Mouse (Mus musculus): ENCODE results near the gene Jtb. TPM values are rescaled to one million over a fixed set of nuclear protein-coding genes. Genes with fewer than 3 reads are reported as not detected.

Jtb gene
- 36.1 TPM for polyA plus RNA-seq (2012; fragmentation: generic; extraction: Trizol)
- long read RNA-seq, experiment 1, transcript Jtb-201 (5 exons, 1,101 nt), result major isoform, 47 of 56 reads
- long read RNA-seq, experiment 1, partial matches to known transcripts, result 1 of 56 reads
- long read RNA-seq, experiment 1, other reads (novel, unspliced or antisense), result 8 of 56 reads
- long read RNA-seq, experiment 2, transcript Jtb-201 (5 exons, 1,101 nt), result major isoform, 23 of 35 reads
- long read RNA-seq, experiment 2, partial matches to known transcripts, result 2 of 35 reads
- long read RNA-seq, experiment 2, other reads (novel, unspliced or antisense), result 8 of 35 reads

- Histone ChIP-seq H3K79me3 (ENCODE audit: low read depth) (peaks cover 3% of the 10 kb centered on the region), H3ac (ENCODE audit: control insufficient read depth, insufficient read length, low read depth) (peak within 1 kb of the TSS; percentile 70), H3K27me3 (ENCODE audit: control insufficient read depth, insufficient read depth, insufficient read length) (no peaks in the 10 kb centered on the region), H3K4me3 (ENCODE audit: insufficient read depth, poor library complexity, severe bottlenecking) (peak within 1 kb of the TSS; percentile 85), H3K36me3 (ENCODE audit: control insufficient read depth, insufficient read depth) (peaks cover 21% of the 10 kb centered on the region), H3K79me2 (ENCODE audit: control insufficient read depth, insufficient read depth) (peaks cover 16% of the 10 kb centered on the region)
- TF ChIP-seq MYOG (IDR thresholded peaks at IDR 0.05; ENCODE audit: control insufficient read depth, extremely low read depth, insufficient read length), result no peak
- TF ChIP-seq USF1 (IDR thresholded peaks at IDR 0.05; ENCODE audit: low read depth), result peak; percentile 71
- no peak for TF ChIP-seq CEBPB (IDR thresholded peaks at IDR 0.05; ENCODE audit: low read depth)
- TF ChIP-seq MYOD1 (IDR thresholded peaks at IDR 0.05; ENCODE audit: control insufficient read depth, insufficient read length, low read depth), result peak; percentile 58
- peak; percentile 76 for TF ChIP-seq MAX (IDR thresholded peaks at IDR 0.05)
- TF ChIP-seq CTCF (IDR thresholded peaks at IDR 0.05; ENCODE audit: control insufficient read depth, insufficient read depth, insufficient read length), result no peak
- no peak for TF ChIP-seq FOSL1 (IDR thresholded peaks at IDR 0.05; ENCODE audit: insufficient read depth, low read length, poor library complexity, severe bottlenecking)
Observed at GRCm38 (mm10) chr3:90231507-90232333, at the start of gene Jtb. Gene Jtb (plus strand): TSS chr3:90231597.

GRCm38 (mm10) chr3:90183581-90183980 lies 47.8 kb upstream of the Jtb start:
- Histone ChIP-seq H3K79me2 (ENCODE audit: control insufficient read depth, insufficient read depth) (no peaks in the 10 kb centered on the region), H3K4me3 (ENCODE audit: insufficient read depth, poor library complexity, severe bottlenecking) (no peak overlapping the region), H3K79me3 (ENCODE audit: low read depth) (no peaks in the 10 kb centered on the region), H3ac (ENCODE audit: control insufficient read depth, insufficient read length, low read depth) (no peak overlapping the region), H3K36me3 (ENCODE audit: control insufficient read depth, insufficient read depth) (no peaks in the 10 kb centered on the region), H3K27me3 (ENCODE audit: control insufficient read depth, insufficient read depth, insufficient read length) (no peaks in the 10 kb centered on the region)
- TF ChIP-seq CTCF (IDR thresholded peaks at IDR 0.05; ENCODE audit: control insufficient read depth, insufficient read depth, insufficient read length), result no peak
- TF ChIP-seq CEBPB (IDR thresholded peaks at IDR 0.05; ENCODE audit: low read depth), result no peak
- no peak for TF ChIP-seq FOSL1 (IDR thresholded peaks at IDR 0.05; ENCODE audit: insufficient read depth, low read length, poor library complexity, severe bottlenecking)
- no peak for TF ChIP-seq USF1 (IDR thresholded peaks at IDR 0.05; ENCODE audit: low read depth)

- no peaks in the 10 kb centered on the region for H3K79me2 ChIP-seq (ENCODE audit: control insufficient read depth, insufficient read depth)
- no peaks in the 10 kb centered on the region for H3K79me3 ChIP-seq (ENCODE audit: low read depth)
- no peaks in the 10 kb centered on the region for H3K27me3 ChIP-seq (ENCODE audit: control insufficient read depth, insufficient read depth, insufficient read length)
- H3ac ChIP-seq (ENCODE audit: control insufficient read depth, insufficient read length, low read depth), result no peak overlapping the region
- H3K36me3 ChIP-seq (ENCODE audit: control insufficient read depth, insufficient read depth), result no peaks in the 10 kb centered on the region
- no peak overlapping the region for H3K4me3 ChIP-seq (ENCODE audit: insufficient read depth, poor library complexity, severe bottlenecking)
- TF ChIP-seq MAX (IDR thresholded peaks at IDR 0.05) (no peak), CEBPB (IDR thresholded peaks at IDR 0.05; ENCODE audit: low read depth) (no peak), FOSL1 (IDR thresholded peaks at IDR 0.05; ENCODE audit: insufficient read depth, low read length, poor library complexity, severe bottlenecking) (no peak), CTCF (IDR thresholded peaks at IDR 0.05; ENCODE audit: control insufficient read depth, insufficient read depth, insufficient read length) (no peak), MYOD1 (IDR thresholded peaks at IDR 0.05; ENCODE audit: control insufficient read depth, insufficient read length, low read depth) (no peak), MYOG (IDR thresholded peaks at IDR 0.05; ENCODE audit: control insufficient read depth, extremely low read depth, insufficient read length) (no peak)
Observed at GRCm38 (mm10) chr3:90190859-90191510, 40.4 kb upstream of the Jtb start.

- Histone ChIP-seq H3K79me3 (ENCODE audit: low read depth) (no peaks in the 10 kb centered on the region), H3K4me3 (ENCODE audit: insufficient read depth, poor library complexity, severe bottlenecking) (no peak overlapping the region), H3K27me3 (ENCODE audit: control insufficient read depth, insufficient read depth, insufficient read length) (no peaks in the 10 kb centered on the region), H3K79me2 (ENCODE audit: control insufficient read depth, insufficient read depth) (no peaks in the 10 kb centered on the region), H3ac (ENCODE audit: control insufficient read depth, insufficient read length, low read depth) (no peak overlapping the region), H3K36me3 (ENCODE audit: control insufficient read depth, insufficient read depth) (no peaks in the 10 kb centered on the region)
- TF ChIP-seq CEBPB (IDR thresholded peaks at IDR 0.05; ENCODE audit: low read depth), result no peak
- no peak for TF ChIP-seq CTCF (IDR thresholded peaks at IDR 0.05; ENCODE audit: control insufficient read depth, insufficient read depth, insufficient read length)
Observed at GRCm38 (mm10) chr3:90194759-90195158, 36.6 kb upstream of the Jtb start.

- Histone ChIP-seq H3K4me3 (ENCODE audit: insufficient read depth, poor library complexity, severe bottlenecking) (no peak overlapping the region), H3ac (ENCODE audit: control insufficient read depth, insufficient read length, low read depth) (no peak overlapping the region), H3K79me2 (ENCODE audit: control insufficient read depth, insufficient read depth) (no peaks in the 10 kb centered on the region), H3K27me3 (ENCODE audit: control insufficient read depth, insufficient read depth, insufficient read length) (no peaks in the 10 kb centered on the region), H3K36me3 (ENCODE audit: control insufficient read depth, insufficient read depth) (no peaks in the 10 kb centered on the region), H3K79me3 (ENCODE audit: low read depth) (no peaks in the 10 kb centered on the region)
- TF ChIP-seq FOSL1 (IDR thresholded peaks at IDR 0.05; ENCODE audit: insufficient read depth, low read length, poor library complexity, severe bottlenecking) (no peak), USF1 (IDR thresholded peaks at IDR 0.05; ENCODE audit: low read depth) (no peak), CTCF (IDR thresholded peaks at IDR 0.05; ENCODE audit: control insufficient read depth, insufficient read depth, insufficient read length) (no peak), MAX (IDR thresholded peaks at IDR 0.05) (no peak), MYOD1 (IDR thresholded peaks at IDR 0.05; ENCODE audit: control insufficient read depth, insufficient read length, low read depth) (no peak), MYOG (IDR thresholded peaks at IDR 0.05; ENCODE audit: control insufficient read depth, extremely low read depth, insufficient read length) (no peak), CEBPB (IDR thresholded peaks at IDR 0.05; ENCODE audit: low read depth) (no peak)
Observed at GRCm38 (mm10) chr3:90195644-90196043, 35.8 kb upstream of the Jtb start.
